Mouse (Mus musculus): ENCODE measurements around the gene Nubp1.
A peak's percentile ranks its signal among the peaks of the same experiment; 100 is the strongest.

Gene Nubp1

GRCm38 (mm10) chr16:10417723-10418259, 6.0 kb downstream of the Nubp1 start:
- no peak for DNase-seq

- no peak for DNase-seq
Measured at GRCm38 (mm10) chr16:10420447-10421054, 8.8 kb downstream of the Nubp1 start.

- DNase-seq = no peak
Measured at GRCm38 (mm10) chr16:10431911-10432310, 20.2 kb downstream of the Nubp1 start.

GRCm38 (mm10) chr16:10432387-10432786, 20.6 kb downstream of the Nubp1 start:
- no peak for DNase-seq

GRCm38 (mm10) chr16:10433344-10433743, 21.6 kb downstream of the Nubp1 start:
- no peak for DNase-seq

- DNase-seq = peak; percentile 66 to 84
Measured at GRCm38 (mm10) chr16:10436166-10436565, 24.4 kb downstream of the Nubp1 start.

- DNase-seq = no peak
Measured at GRCm38 (mm10) chr16:10438055-10438454, 26.3 kb downstream of the Nubp1 start.

GRCm38 (mm10) chr16:10441328-10441727, 29.6 kb downstream of the Nubp1 start:
- DNase-seq = no peak

GRCm38 (mm10) chr16:10441761-10442160, 30.0 kb downstream of the Nubp1 start:
- no peak for DNase-seq

GRCm38 (mm10) chr16:10443723-10444122, 32.0 kb downstream of the Nubp1 start:
- DNase-seq = no peak

- no peak for DNase-seq
Measured at GRCm38 (mm10) chr16:10446573-10447263, 35.0 kb downstream of the Nubp1 start.

GRCm38 (mm10) chr16:10447264-10447594, 35.5 kb downstream of the Nubp1 start, which contains the start of gene Tvp23a:
Gene Tvp23a (minus strand): TSS chr16:10447362.
- DNase-seq = peak; percentile 36 to 49

GRCm38 (mm10) chr16:10447781-10448180, 36.0 kb downstream of the Nubp1 start:
- DNase-seq = no peak

GRCm38 (mm10) chr16:10448931-10449330, 37.2 kb downstream of the Nubp1 start:
- DNase-seq = peak; percentile 54 to 78

- no peak for DNase-seq
Measured at GRCm38 (mm10) chr16:10451906-10452305, 40.2 kb downstream of the Nubp1 start.

GRCm38 (mm10) chr16:10452445-10452896, 40.7 kb downstream of the Nubp1 start:
- DNase-seq = peak; percentile 93 to 95

GRCm38 (mm10) chr16:10453872-10454582, 42.3 kb downstream of the Nubp1 start:
- DNase-seq = no peak

GRCm38 (mm10) chr16:10454583-10454974, 42.8 kb downstream of the Nubp1 start:
- no peak for DNase-seq

- DNase-seq = no peak
Measured at GRCm38 (mm10) chr16:10460188-10460587, 48.4 kb downstream of the Nubp1 start.

GRCm38 (mm10) chr16:10461178-10461577, 49.4 kb downstream of the Nubp1 start:
- DNase-seq = no peak

- peak; percentile 59 to 75 for DNase-seq
Measured at GRCm38 (mm10) chr16:10465011-10465681, 53.4 kb downstream of the Nubp1 start.

GRCm38 (mm10) chr16:10467391-10468107, 55.8 kb downstream of the Nubp1 start:
- no peak for DNase-seq

Measured in kidney, postnatal 25 days (tissue).